9 mouse cellular contexts compared by ENCODE assay signal in the genomic region with DNA sequence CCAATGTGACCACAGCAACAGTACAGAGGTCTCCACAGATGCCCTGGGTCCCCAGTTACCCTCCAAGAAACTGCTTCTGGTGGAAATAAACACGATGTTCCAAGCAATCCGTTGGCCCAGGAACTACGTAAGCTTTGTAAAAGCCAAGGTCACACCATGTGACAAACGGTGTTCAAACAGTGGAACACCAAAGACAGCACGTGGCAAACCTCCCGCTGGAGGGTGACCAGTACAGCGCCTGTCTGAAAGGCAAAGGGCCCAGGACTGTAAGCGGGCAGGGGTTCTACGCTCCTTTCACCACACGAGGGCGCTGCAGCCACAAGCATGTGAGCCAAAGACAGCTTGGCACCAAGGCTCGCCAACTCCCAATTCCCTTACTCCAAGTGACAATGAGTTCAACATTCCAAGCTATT. TPM values are rescaled to one million over a fixed set of nuclear protein-coding genes. Genes with fewer than 3 reads are reported as not detected.
DNase-seq lines count a peak whose midpoint lies in the region; ATAC-seq and TF ChIP-seq lines count a peak whose summit lies in the region.
"Had no signal": no experiment of that assay in that cellular context is flagged by ENCODE, and none has a peak within 500 bp of the region (broad histone marks: within the 10 kb centered on the region; RNA-seq: fewer than 3 reads in every experiment).

No protein-coding gene starts in this region.

- H3K27ac ChIP-seq in ES-Bruce4 (ENCODE audit: insufficient read depth, low read length), result no peak overlapping the region
- H3K27ac ChIP-seq in forebrain, embryonic 15.5 days (replicated peaks), result no peak overlapping the region
- H3K27ac ChIP-seq: limb, embryonic 15.5 days had no signal

- H3K9ac ChIP-seq in ES-Bruce4 (ENCODE audit: low read depth, poor library complexity, severe bottlenecking), result no peak overlapping the region
- no peak overlapping the region for H3K9ac ChIP-seq in forebrain, embryonic 15.5 days (replicated peaks)
- H3K9ac ChIP-seq: limb, embryonic 15.5 days had no signal

- ATAC-seq in forebrain, embryonic 15.5 days (replicated peaks), result peak; percentile 76
- peak; percentile 89 for ATAC-seq in neutrophil, adult 5-6 weeks (ENCODE audit: extremely low read depth, insufficient number of reproducible peaks, low FRiP score, poor library complexity, severe bottlenecking)

- TF ChIP-seq CTCF in ES-Bruce4 (IDR thresholded peaks at IDR 0.05; ENCODE audit: low read depth, low read length), result peak; percentile 96
- peak; percentile 97 for TF ChIP-seq CTCF in lung, adult 2 months (IDR thresholded peaks at IDR 0.05; ENCODE audit: insufficient read depth, low read length)

- peaks cover 3% of the 10 kb centered on the region for H3K4me1 ChIP-seq in ES-Bruce4 (ENCODE audit: control insufficient read depth, insufficient read depth, low read length)
- peaks cover 16% of the 10 kb centered on the region for H3K4me1 ChIP-seq in forebrain, embryonic 15.5 days
- H3K4me1 ChIP-seq in lung, adult 2 months (ENCODE audit: control insufficient read depth, insufficient read depth, low read length), result peaks cover 6% of the 10 kb centered on the region

- TF ChIP-seq EP300 in ES-Bruce4 (IDR thresholded peaks at IDR 0.05; ENCODE audit: insufficient read depth, low read depth, low read length), result 0 out of 2 replicates have a peak, but pooled peaks have one; percentile 34

- TF ChIP-seq POLR2A in ES-Bruce4 (IDR thresholded peaks at IDR 0.05; ENCODE audit: insufficient read depth, low read length), result no peak
- no peak for TF ChIP-seq POLR2A in lung, adult 2 months (IDR thresholded peaks at IDR 0.05; ENCODE audit: borderline replicate concordance, extremely low read depth, low read depth, low read length)

- H3K27me3 ChIP-seq in ES-Bruce4 (ENCODE audit: control insufficient read depth, insufficient read depth, low read length, poor library complexity, severe bottlenecking), result no peaks in the 10 kb centered on the region
- H3K27me3 ChIP-seq in forebrain, embryonic 15.5 days, result no peaks in the 10 kb centered on the region
- H3K27me3 ChIP-seq: limb, embryonic 15.5 days had no signal

- H3K36me3 ChIP-seq in ES-Bruce4 (ENCODE audit: control insufficient read depth, insufficient read depth, low read length, poor library complexity, severe bottlenecking), result no peaks in the 10 kb centered on the region
- H3K36me3 ChIP-seq in forebrain, embryonic 15.5 days, result no peaks in the 10 kb centered on the region

- H3K4me2 ChIP-seq in forebrain, embryonic 15.5 days (replicated peaks), result no peak overlapping the region
- H3K4me2 ChIP-seq: limb, embryonic 15.5 days had no signal

- H3K4me3 ChIP-seq in ES-Bruce4 (ENCODE audit: low read depth, low read length), result no peak overlapping the region
- H3K4me3 ChIP-seq in forebrain, embryonic 15.5 days, result no peak overlapping the region
- no peak overlapping the region for H3K4me3 ChIP-seq in lung, adult 2 months (replicated peaks; ENCODE audit: extremely low read depth, low read depth, low read length)
- H3K4me3 ChIP-seq: limb, embryonic 15.5 days had no signal

- DNase-seq in cerebellum, adult 11 months, result peak; percentile 76
- peak; percentile 81 for DNase-seq in heart, postnatal 25 days (ENCODE audit: low spot score)
- DNase-seq in layer of hippocampus, adult 11-12 months (ENCODE audit: low spot score), result peak; percentile 90
- DNase-seq in lung, adult 2 months, result peak; percentile 91
- DNase-seq in testis, postnatal 14 days (ENCODE audit: low spot score), result peak; percentile 87

- WGBS in forebrain, embryonic 15.5 days, result 3% methylated on average over 12 of the region's 12 CpGs
- 2% methylated on average over 12 of the region's 12 CpGs for WGBS in lung, adult 2 months

- H3K9me3 ChIP-seq in ES-Bruce4 (replicated peaks; ENCODE audit: control insufficient read depth, insufficient read depth, low read length, poor library complexity, severe bottlenecking), result no peaks in the 10 kb centered on the region
- no peaks in the 10 kb centered on the region for H3K9me3 ChIP-seq in forebrain, embryonic 15.5 days
- H3K9me3 ChIP-seq: limb, embryonic 15.5 days had no signal

- intact Hi-C loops in heart, postnatal 25 days (cut with DNase I), result loop anchor here (2.0 kb wide), 5 partner anchors 20 to 368 kb away; a partner anchor contains a TSS

RNA-seq across cellular contexts. Expression of a gene that starts 13.3 kb away (rescaled TPM):
- polyA plus RNA-seq in ES-Bruce4 (2011; ENCODE audit: insufficient read depth, insufficient read length, low read depth, missing spikeins), result not detected in 2 replicates
- not detected in 2 replicates for polyA plus RNA-seq in forebrain, embryonic 15.5 days (2015; fragmentation: Nextera tagmentation; extraction: Ambion mirVana)
- not detected for total RNA-seq in heart, postnatal 25 days (2021)
- 1.2 and 1.6 TPM in 2 replicates for polyA plus RNA-seq in lung, adult 2 months (2012; rRNA removed)
- total RNA-seq in neutrophil, adult 5-6 weeks (2017), result not detected in 2 replicates

RNA-seq across cellular contexts. Expression of a gene that starts 21.8 kb away (rescaled TPM):
- 70.9 and 77.4 TPM in 2 replicates for polyA plus RNA-seq in ES-Bruce4 (2011; ENCODE audit: insufficient read depth, insufficient read length, low read depth, missing spikeins)
- polyA plus RNA-seq in forebrain, embryonic 15.5 days (2015; fragmentation: Nextera tagmentation; extraction: Ambion mirVana), result 107 and 109 TPM in 2 replicates
- total RNA-seq in heart, postnatal 25 days (2021), result 100 to 1,000 TPM; 106 to 111 TPM
- polyA plus RNA-seq in lung, adult 2 months (2012; rRNA removed), result 73.3 and 79.9 TPM in 2 replicates
- total RNA-seq in neutrophil, adult 5-6 weeks (2017), result 39.2 and 53.7 TPM in 2 replicates

RNA-seq across cellular contexts. Expression of a gene that starts 58.6 kb away (rescaled TPM):
- polyA plus RNA-seq in ES-Bruce4 (2011; ENCODE audit: insufficient read depth, insufficient read length, low read depth, missing spikeins), result 4.8 and 6.2 TPM in 2 replicates
- 0.77 and 1.2 TPM in 2 replicates for polyA plus RNA-seq in forebrain, embryonic 15.5 days (2015; fragmentation: Nextera tagmentation; extraction: Ambion mirVana)
- 10 to 100 TPM; 17.4 to 18.0 TPM for total RNA-seq in heart, postnatal 25 days (2021)
- 23.9 and 31.7 TPM in 2 replicates for polyA plus RNA-seq in lung, adult 2 months (2012; rRNA removed)
- total RNA-seq in neutrophil, adult 5-6 weeks (2017), result not detected in 2 replicates
